ENCODE assay signal across 27 mouse cellular contexts in genomic region chr8:79748591-79748990, GRCm38 (mm10).
"Had no signal": no experiment of that assay in that cellular context is flagged by ENCODE, and none has a peak within 500 bp of the region (broad histone marks: within the 10 kb centered on the region; RNA-seq: fewer than 3 reads in every experiment).

No protein-coding gene starts in this region.

- H3K9me3 ChIP-seq: heart, embryonic 10.5 days; heart, embryonic 12.5 days; hindbrain, embryonic 10.5 days; hindbrain, embryonic 12.5 days; intestine, embryonic 15.5 days; limb, embryonic 12.5 days; limb, embryonic 15.5 days; liver, embryonic 12.5 days had no signal

- H3K4me2 ChIP-seq: heart, embryonic 12.5 days; hindbrain, embryonic 12.5 days; hindbrain, embryonic 14.5 days; intestine, embryonic 15.5 days; limb, embryonic 12.5 days; limb, embryonic 15.5 days; liver, embryonic 12.5 days had no signal

- ATAC-seq: hindbrain, embryonic 16.5 days; inflammation-experienced regulatory T-cells, adult 6 months; intestine, embryonic 15.5 days; intestine, postnatal 0 days; liver, embryonic 12.5 days had no signal

- H3K4me1 ChIP-seq: heart, embryonic 10.5 days; heart, embryonic 12.5 days; hindbrain, embryonic 12.5 days; intestine, embryonic 15.5 days; limb, embryonic 15.5 days; liver, embryonic 12.5 days had no signal

- DNase-seq: gastrocnemius, adult 2 months; gastrocnemius, postnatal 10 days; gastrocnemius, postnatal 25 days; heart, adult 18-20 months; heart, postnatal 10 days; heart, postnatal 4 days; kidney, adult 18-20 months; kidney, adult 8-10 months; kidney, postnatal 10 days; kidney, postnatal 25 days; kidney, postnatal 4 days; layer of hippocampus, adult 9-11 months; layer of hippocampus, postnatal 36 days; left cerebral cortex, postnatal 4 days had no signal

- H3K4me3 ChIP-seq: gastrocnemius, adult 2 months; heart, embryonic 10.5 days; heart, embryonic 12.5 days; hindbrain, embryonic 10.5 days; hindbrain, embryonic 12.5 days; intestine, embryonic 15.5 days; layer of hippocampus, adult 2 months; limb, embryonic 12.5 days; limb, embryonic 15.5 days; liver, embryonic 12.5 days had no signal

- H3K9ac ChIP-seq: heart, embryonic 12.5 days; hindbrain, embryonic 12.5 days; hindbrain, embryonic 14.5 days; intestine, embryonic 15.5 days; limb, embryonic 12.5 days; limb, embryonic 15.5 days; liver, embryonic 12.5 days had no signal

- H3K27me3 ChIP-seq: heart, embryonic 12.5 days; hindbrain, embryonic 12.5 days; intestine, embryonic 15.5 days; limb, embryonic 12.5 days; limb, embryonic 15.5 days; liver, embryonic 12.5 days had no signal

- H3K27ac ChIP-seq: gastrocnemius, adult 2 months; heart, embryonic 10.5 days; hindbrain, embryonic 10.5 days; hindbrain, embryonic 12.5 days; hindbrain, embryonic 14.5 days; intestine, embryonic 15.5 days; layer of hippocampus, adult 2 months; limb, embryonic 12.5 days; limb, embryonic 15.5 days; liver, embryonic 12.5 days had no signal
